Mouse (Mus musculus): Measurements from ENCODE around the gene Cdk5rap3.

- no peak for TF ChIP-seq POLR2A (IDR thresholded peaks at IDR 0.05; ENCODE audit: low read depth, low read length)
- TF ChIP-seq CTCF (IDR thresholded peaks at IDR 0.05; ENCODE audit: borderline replicate concordance, insufficient read depth, low read length), result no peak
Measured at GRCm38 (mm10) chr11:96947849-96948248, 31.6 kb upstream of the Cdk5rap3 start.

All from embryonic fibroblast, embryonic 13.5 days (primary cell).